Mouse (Mus musculus) ES-Bruce4 (cell line): Measurements from ENCODE around the gene Ttpal. TPM values are rescaled to one million over a fixed set of nuclear protein-coding genes. Genes with fewer than 3 reads are reported as not detected.

Source experiments
- H3K27ac ChIP-seq: 2 replicates; pipeline ENCODE4 v1.5.1; 2012; ENCODE audit warnings: low read length, inconsistent platforms; ENCODE audit not compliant: insufficient read depth
- H3K27me3 ChIP-seq: 2 replicates; pipeline ENCODE4 v1.6.1; 2012; ENCODE audit warnings: mild to moderate bottlenecking, low read length, inconsistent platforms; ENCODE audit not compliant: control insufficient read depth, poor library complexity, insufficient read depth, severe bottlenecking
- H3K36me3 ChIP-seq: 2 replicates; pipeline ENCODE4 v1.6.1; 2012; ENCODE audit warnings: inconsistent platforms, mild to moderate bottlenecking, low read length, moderate library complexity; ENCODE audit not compliant: control insufficient read depth, poor library complexity, insufficient read depth, severe bottlenecking
- H3K4me1 ChIP-seq: one replicate; pipeline ENCODE4 v1.8.1; 2011; ENCODE audit warnings: low read length; ENCODE audit not compliant: control insufficient read depth, insufficient read depth
- H3K4me3 ChIP-seq: 2 replicates; pipeline ENCODE4 v1.5.1; 2011; ENCODE audit warnings: low read depth, mild to moderate bottlenecking, low read length
- H3K9ac ChIP-seq: 2 replicates; pipeline ENCODE4 v1.6.1; 2012; ENCODE audit warnings: low read depth, mild to moderate bottlenecking, inconsistent platforms; ENCODE audit not compliant: poor library complexity, severe bottlenecking
- H3K9me3 ChIP-seq: replicated peaks from 2 replicates; pipeline ENCODE4 v1.6.1; 2012; ENCODE audit warnings: mild to moderate bottlenecking, low read length, inconsistent platforms; ENCODE audit not compliant: control insufficient read depth, poor library complexity, insufficient read depth, severe bottlenecking
- CTCF ChIP-seq: IDR thresholded peaks from one replicate; pipeline ENCODE4 v1.8.1; 2011; ENCODE audit warnings: low read depth, low read length
- EP300 ChIP-seq: IDR thresholded peaks from 2 replicates; pipeline ENCODE4 v1.6.1; 2011; ENCODE audit warnings: low read depth, low read length; ENCODE audit not compliant: insufficient read depth
- POLR2A ChIP-seq: IDR thresholded peaks from one replicate; pipeline ENCODE4 v1.8.1; 2011; ENCODE audit warnings: low read length; ENCODE audit not compliant: insufficient read depth
- polyA plus RNA-seq: library from polyadenylated mRNA; stranded (reverse); fragments of >200 nt; gene quantifications from 2 replicates; pipeline ENCODE4 v1.2.4, GENCODE M21; 2011; ENCODE audit warnings: low read depth; ENCODE audit not compliant: missing spikeins, insufficient read depth, insufficient read length

The Ttpal gene
- polyA plus RNA-seq, 1 experiment, result 11.9 TPM

- Histone ChIP-seq H3K4me3 (no peak overlapping the region), H3K9ac (no peak overlapping the region), H3K4me1 (no peaks in the 10 kb centered on the region), H3K36me3 (no peaks in the 10 kb centered on the region), H3K9me3 (no peaks in the 10 kb centered on the region), H3K27ac (no peak overlapping the region), H3K27me3 (no peaks in the 10 kb centered on the region)
- TF ChIP-seq EP300 (no peak), CTCF (no peak), POLR2A (no peak)
Observed at GRCm38 (mm10) chr2:163606161-163606560, 4.0 kb downstream of the Ttpal start.

GRCm38 (mm10) chr2:163608008-163608407 lies 5.9 kb downstream of the Ttpal start:
- no peaks in the 10 kb centered on the region for H3K9me3 ChIP-seq
- H3K36me3 ChIP-seq, result no peaks in the 10 kb centered on the region
- H3K4me1 ChIP-seq, result no peaks in the 10 kb centered on the region
- H3K9ac ChIP-seq, result no peak overlapping the region
- H3K27me3 ChIP-seq, result no peaks in the 10 kb centered on the region
- TF ChIP-seq EP300, result no peak
- TF ChIP-seq POLR2A, result no peak
- TF ChIP-seq CTCF, result no peak
- no peak overlapping the region for H3K27ac ChIP-seq
- H3K4me3 ChIP-seq, result no peak overlapping the region

- H3K9me3 ChIP-seq, result no peaks in the 10 kb centered on the region
- H3K4me3 ChIP-seq, result no peak overlapping the region
- H3K27me3 ChIP-seq, result no peaks in the 10 kb centered on the region
- no peak overlapping the region for H3K27ac ChIP-seq
- no peaks in the 10 kb centered on the region for H3K36me3 ChIP-seq
- no peak for TF ChIP-seq POLR2A
- TF ChIP-seq CTCF, result no peak
- TF ChIP-seq EP300, result no peak
- no peaks in the 10 kb centered on the region for H3K4me1 ChIP-seq
- H3K9ac ChIP-seq, result no peak overlapping the region
Observed at GRCm38 (mm10) chr2:163609281-163609975, 7.3 kb downstream of the Ttpal start.

- no peak for TF ChIP-seq CTCF
- TF ChIP-seq EP300, result no peak
- TF ChIP-seq POLR2A, result no peak
- H3K27me3 ChIP-seq, result no peaks in the 10 kb centered on the region
- H3K9ac ChIP-seq, result no peak overlapping the region
- no peak overlapping the region for H3K4me3 ChIP-seq
- no peaks in the 10 kb centered on the region for H3K36me3 ChIP-seq
- no peaks in the 10 kb centered on the region for H3K4me1 ChIP-seq
- H3K27ac ChIP-seq, result no peak overlapping the region
- H3K9me3 ChIP-seq, result no peaks in the 10 kb centered on the region
Observed at GRCm38 (mm10) chr2:163611176-163611575, 9.1 kb downstream of the Ttpal start.

- H3K27me3 ChIP-seq, result no peaks in the 10 kb centered on the region
- no peak for TF ChIP-seq EP300
- TF ChIP-seq POLR2A, result no peak
- TF ChIP-seq CTCF, result no peak
- no peaks in the 10 kb centered on the region for H3K4me1 ChIP-seq
- H3K9ac ChIP-seq, result no peak overlapping the region
- H3K27ac ChIP-seq, result no peak overlapping the region
- H3K36me3 ChIP-seq, result no peaks in the 10 kb centered on the region
- H3K9me3 ChIP-seq, result no peaks in the 10 kb centered on the region
- H3K4me3 ChIP-seq, result no peak overlapping the region
Observed at GRCm38 (mm10) chr2:163613206-163613605, 11.1 kb downstream of the Ttpal start.

- TF ChIP-seq POLR2A, result no peak
- TF ChIP-seq EP300, result no peak
- TF ChIP-seq CTCF, result peak; percentile 27
- H3K36me3 ChIP-seq, result no peaks in the 10 kb centered on the region; the same call in 1 of the 2 replicates
- H3K27me3 ChIP-seq, result no peaks in the 10 kb centered on the region
- no peak overlapping the region for H3K27ac ChIP-seq
- no peaks in the 10 kb centered on the region for H3K4me1 ChIP-seq
- H3K9me3 ChIP-seq, result no peaks in the 10 kb centered on the region
- H3K4me3 ChIP-seq, result no peak overlapping the region
- H3K9ac ChIP-seq, result no peak overlapping the region
Observed at GRCm38 (mm10) chr2:163613990-163614389, 11.9 kb downstream of the Ttpal start.
